Mouse (Mus musculus) hindlimb bud, embryonic 11.5 days (tissue): ENCODE measurements around the gene Vmp1.

Experiments
- DNase-seq: peaks from one replicate; pipeline ENCODE4 v3.0.0-alpha.2; 2012; ENCODE audit warnings: low read depth, low spot score; ENCODE audit errors: extremely low spot score

The Vmp1 gene

GRCm38 (mm10) chr11:86586177-86586867 is 97.3 kb downstream of the Vmp1 start:
- DNase-seq: no peak

GRCm38 (mm10) chr11:86585598-86585984 is 98.0 kb downstream of the Vmp1 start:
- DNase-seq: no peak

- DNase-seq: no peak
Observed at GRCm38 (mm10) chr11:86584898-86585597, 98.6 kb downstream of the Vmp1 start.

DNA sequence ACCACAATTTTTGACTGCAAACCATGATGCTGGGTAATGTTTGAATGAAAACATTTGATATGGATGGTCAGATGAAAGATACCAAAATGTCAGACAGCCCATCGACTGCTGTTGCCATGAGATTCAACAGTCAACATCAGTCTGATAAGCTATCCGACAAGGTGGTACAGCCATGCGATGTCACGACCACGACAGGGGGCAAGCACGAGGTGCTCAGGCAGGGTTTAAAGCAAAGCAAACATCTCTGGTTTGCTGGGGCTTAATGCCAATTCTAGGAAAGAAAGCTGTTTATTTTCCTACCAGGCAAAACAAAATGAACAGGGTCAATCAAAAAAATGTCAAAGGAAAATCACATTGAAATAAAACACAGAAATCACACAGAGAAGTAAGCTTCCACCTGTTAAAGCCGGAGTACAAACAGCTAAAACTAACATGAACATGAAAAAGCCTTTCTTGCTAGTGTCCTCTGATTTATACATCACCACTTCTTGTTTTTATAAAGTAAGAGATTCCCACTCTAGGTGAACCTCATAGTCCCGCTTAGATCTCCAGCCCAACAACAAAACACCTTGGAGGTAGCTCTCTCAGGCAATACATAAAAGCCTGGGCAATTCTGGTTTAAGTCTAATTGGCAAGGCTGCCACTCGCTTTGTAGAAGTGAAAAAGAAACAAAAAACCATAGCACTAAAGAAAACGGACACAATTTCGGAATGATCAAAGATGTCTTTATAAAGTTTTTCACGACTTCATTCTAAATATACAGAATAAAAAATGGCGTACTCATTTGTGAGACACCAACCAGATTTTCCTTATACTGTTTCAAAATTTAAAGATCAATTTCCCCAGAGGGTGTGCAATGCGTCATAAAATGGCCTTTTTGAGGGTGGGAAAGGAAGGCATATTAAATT is 99.4 kb downstream of the Vmp1 start:
- no peak for DNase-seq

GRCm38 (mm10) chr11:86583313-86583825 is 100.3 kb downstream of the Vmp1 start:
- no peak for DNase-seq

- no peak for DNase-seq
Observed at GRCm38 (mm10) chr11:86582543-86583260, 100.9 kb downstream of the Vmp1 start.

DNA sequence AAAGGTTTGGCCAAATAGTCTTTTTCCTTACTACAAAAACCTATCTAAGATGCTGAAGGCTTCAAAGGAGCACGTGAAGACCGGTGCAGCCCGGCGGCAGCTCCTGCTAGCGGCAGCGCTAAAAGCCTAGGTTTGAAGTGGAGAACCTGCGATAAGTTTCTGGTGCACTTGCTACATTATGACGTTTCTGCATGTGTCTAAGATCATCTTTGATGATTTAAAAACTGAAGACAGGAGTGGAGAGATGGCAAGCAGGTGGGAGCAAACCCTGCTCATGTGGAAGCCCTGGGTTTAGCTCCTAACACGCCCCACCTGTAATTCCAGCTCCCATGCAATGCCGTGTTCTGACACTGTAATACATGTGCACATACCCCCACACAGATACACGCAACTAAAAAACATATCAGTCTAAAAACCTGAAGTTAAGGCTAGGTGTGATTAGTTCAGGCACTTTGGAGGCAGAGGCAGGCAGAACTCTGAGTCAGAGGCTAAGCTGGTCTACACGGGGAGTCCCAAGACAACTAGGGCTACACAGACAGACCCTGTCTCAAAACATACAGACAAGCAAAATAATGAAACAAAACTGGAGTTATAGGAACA is 101.6 kb downstream of the Vmp1 start:
- DNase-seq: no peak

- no peak for DNase-seq
Observed at GRCm38 (mm10) chr11:86581250-86581753, 102.3 kb downstream of the Vmp1 start.

DNA sequence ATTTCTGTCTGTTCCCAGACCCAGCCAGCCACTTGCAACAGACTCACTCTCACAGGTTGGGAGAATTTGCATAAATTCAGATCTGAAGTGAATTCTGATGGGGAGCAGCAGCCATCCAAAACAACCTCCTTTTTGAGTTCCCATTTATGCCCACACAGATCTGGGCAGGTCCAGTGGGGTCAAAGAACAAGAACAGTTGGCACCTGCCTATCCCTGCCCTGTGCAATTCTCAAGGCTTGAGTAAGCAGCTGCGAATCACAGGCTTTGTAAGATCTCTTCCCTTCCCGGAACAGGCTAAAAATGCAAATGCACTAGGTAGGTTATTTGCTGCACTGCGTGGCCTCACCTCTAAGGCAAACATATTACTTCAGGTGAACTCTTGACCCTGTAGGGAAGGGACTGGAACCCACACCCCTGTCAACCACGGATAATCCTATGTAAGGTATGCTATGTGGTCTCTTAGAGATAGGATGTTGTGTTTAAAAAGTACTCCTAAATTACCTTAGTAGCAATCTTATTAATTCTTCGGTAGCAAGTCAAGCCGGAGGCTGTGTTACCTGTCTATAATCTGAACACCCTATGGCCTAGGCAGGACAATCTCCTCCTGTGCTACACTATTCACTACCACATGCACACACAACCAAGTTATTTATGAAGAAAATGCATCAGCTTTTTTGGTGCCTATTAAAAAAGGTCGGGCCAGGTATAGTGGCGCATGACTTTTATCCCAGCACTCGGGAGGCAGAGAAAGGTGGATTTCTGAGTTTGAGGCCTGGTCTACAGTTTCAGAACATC is 103.1 kb downstream of the Vmp1 start:
- DNase-seq: no peak

- no peak for DNase-seq
Observed at GRCm38 (mm10) chr11:86579731-86580318, 103.8 kb downstream of the Vmp1 start.

DNA sequence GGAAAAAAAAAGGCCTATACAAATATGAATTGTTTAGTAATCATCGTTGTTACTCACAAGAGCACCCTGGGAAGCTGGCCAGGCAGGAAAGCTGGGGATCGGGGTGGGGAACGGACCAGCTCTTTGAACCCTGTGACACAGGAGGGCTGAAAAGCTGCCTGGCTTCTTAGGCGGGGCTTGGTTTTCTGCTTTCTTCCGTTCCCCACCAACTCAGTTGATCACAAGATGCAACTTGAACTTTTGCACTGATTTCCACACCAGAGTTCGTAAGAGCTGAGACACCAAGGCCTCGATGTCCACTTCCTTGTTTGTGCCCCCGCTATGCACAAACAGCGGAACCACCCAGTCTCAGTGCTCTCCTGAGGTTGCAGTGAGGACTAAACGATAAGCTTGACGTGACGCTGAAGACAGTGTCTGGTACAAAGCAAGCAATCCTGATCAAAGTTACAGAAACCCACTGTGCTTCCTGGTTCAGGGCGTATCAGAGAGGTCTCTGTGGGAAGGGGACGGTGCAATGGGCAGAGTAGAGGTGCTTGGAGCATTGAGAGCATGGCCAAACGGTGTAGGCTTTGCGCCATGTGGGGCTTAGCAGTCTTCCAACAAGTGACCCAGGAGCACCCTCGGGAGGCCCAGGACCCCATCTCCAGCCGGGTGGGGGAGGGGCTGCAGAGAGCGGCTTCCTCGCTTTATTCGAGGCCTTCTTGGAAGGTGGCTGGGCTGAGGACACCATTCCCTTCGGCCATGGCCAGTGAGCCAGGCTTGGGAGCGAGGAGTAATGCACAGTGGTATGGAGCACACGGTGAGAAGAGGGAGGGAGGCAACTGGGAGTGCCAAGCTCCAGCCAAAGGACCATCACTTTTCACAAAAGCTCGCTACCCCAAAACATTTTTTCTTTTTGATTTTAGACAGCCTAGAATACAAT is 104.6 kb downstream of the Vmp1 start:
- DNase-seq: no peak

DNA sequence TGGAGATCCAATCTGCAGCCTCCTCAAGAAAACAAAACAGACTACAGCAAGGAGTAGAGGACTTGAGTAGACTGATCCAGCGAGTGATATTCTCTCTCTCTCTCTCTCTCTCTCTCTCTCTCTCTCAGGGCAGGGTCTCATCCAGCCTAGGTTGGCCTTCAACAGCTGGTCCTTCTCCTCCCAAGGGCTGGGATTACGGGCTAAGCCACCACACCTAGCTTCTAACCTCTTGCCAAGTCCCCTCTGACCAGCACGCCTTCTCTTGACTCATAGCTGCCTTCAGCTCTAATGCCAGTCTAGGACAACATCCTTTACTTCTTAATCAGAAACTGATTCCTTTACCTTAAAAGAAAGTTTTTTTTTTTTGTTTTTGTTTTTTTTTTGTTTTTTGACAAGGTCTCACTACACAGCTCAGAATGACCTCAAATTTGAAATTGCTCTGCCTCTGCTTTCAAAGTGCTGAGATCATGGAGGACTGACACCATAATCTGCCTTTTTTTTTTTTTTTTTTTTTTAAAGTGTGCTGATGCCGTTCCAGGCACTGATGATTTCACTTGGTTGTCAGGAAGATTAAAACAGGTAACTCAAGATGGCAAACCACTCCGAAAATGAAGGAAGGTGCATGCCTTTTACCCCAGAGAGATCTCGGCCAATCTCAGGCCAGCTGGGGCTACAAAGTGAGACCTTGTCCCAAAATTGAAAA is 105.4 kb downstream of the Vmp1 start:
- no peak for DNase-seq

DNA sequence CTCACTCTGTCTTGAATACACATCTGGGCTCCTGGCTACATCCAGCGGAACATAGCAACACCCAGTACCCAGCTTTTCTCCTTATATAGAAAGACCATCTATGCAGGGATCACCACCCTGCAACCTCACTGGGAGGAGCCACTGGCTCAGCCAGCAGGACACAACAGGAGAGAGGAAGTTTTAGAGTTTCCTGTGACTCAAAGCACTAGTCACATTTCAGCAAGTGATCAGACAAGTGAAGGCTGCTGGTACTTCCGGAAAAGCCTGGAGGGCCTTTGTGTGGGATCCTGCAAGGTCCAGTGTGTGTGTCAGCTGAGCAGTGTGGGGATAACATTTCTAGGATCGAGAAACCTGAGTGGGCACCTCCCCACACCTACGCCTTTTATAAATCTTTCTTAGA is 106.4 kb downstream of the Vmp1 start:
- no peak for DNase-seq

- no peak for DNase-seq
Observed at GRCm38 (mm10) chr11:86575632-86576378, 107.8 kb downstream of the Vmp1 start.

DNA sequence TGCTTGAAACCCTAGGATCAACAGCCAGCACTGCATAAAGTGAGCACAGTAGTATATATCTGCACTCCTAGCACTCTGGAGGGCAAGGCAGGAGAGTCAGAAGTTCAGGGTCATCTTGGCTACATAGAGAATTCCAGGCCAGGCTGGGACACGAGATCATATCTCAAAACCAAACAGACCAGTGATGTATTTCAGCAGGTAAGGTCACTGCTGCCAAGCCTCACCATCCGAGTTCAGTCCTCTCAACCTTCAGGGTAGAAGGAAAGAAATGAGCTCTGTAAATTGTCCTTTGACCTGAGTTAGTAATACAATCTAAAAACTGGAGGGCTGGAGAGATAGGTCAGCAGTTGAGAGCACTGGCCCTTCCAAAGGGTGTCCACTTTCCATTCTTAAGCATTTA is 109.2 kb downstream of the Vmp1 start:
- DNase-seq: no peak

DNA sequence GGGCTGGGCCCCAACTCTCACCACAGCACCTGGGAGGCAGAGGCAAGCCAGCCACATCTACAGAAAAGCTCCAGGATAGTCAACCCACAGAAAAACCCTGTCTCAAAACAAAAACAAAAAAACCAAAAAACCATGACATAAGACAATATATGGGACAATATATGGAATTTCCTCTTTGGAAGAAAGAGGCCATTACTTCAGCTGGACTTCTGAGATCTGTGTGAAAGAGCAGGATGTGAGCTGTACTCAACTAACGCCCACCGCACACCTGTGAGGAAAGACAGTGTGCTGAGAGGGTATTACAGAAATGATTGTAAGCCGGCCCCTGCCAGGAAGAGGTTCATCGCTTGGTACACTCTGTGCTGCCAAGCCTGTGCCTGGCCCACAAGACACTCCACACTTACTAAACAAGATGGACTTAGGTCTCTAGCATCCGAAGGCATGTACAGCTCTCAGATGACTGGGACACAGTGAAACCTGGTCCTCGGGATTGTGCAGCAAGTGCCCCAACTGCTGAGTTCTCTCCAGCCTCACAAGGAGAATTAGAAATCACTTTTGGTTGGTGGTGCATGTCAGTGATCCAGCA is 109.9 kb downstream of the Vmp1 start:
- DNase-seq: no peak
